Mouse (Mus musculus) hindbrain, embryonic 15.5 days (tissue): ENCODE measurements at regions not wholly inside any gene's neighbourhood (a gene's known extent, or its start where the extent isn't known, plus 50 kb on each side); places are given as distances from the start of the nearest gene placed in this dataset.
A peak's percentile ranks its signal among the peaks of the same experiment; 100 is the strongest.

Experiments
- ATAC-seq: fragments of 200-750 bp; cut with Nextera tagmentation; 2 replicates; pipeline ENCODE4 v1.8.0; 2017; ENCODE audit warnings: low read depth, moderate number of reproducible peaks, moderate TSS enrichment; ENCODE audit not compliant: low FRiP score
- H3K27ac ChIP-seq: fragments of 300-500 bp; sonication (generic); replicated peaks from 2 replicates; pipeline ENCODE4 v1.5.1; 2015; ENCODE audit warnings: mild to moderate bottlenecking, inconsistent platforms
- H3K27me3 ChIP-seq: fragments of 300-500 bp; sonication (generic); 2 replicates; pipeline ENCODE4 v1.6.1; 2015; ENCODE audit warnings: control low read depth, inconsistent platforms
- H3K36me3 ChIP-seq: fragments of 300-500 bp; sonication (generic); 2 replicates; pipeline ENCODE4 v1.6.1; 2015; ENCODE audit warnings: control low read depth, inconsistent platforms
- H3K4me1 ChIP-seq: fragments of 300-500 bp; sonication (generic); replicated peaks from 2 replicates; pipeline ENCODE4 v1.6.1; 2015; ENCODE audit warnings: control low read depth, inconsistent platforms
- H3K4me2 ChIP-seq: fragments of 300-500 bp; sonication (generic); 2 replicates; pipeline ENCODE4 v1.6.1; 2015; ENCODE audit warnings: moderate library complexity, mild to moderate bottlenecking, inconsistent platforms
- H3K4me3 ChIP-seq: fragments of 300-500 bp; sonication (generic); 2 replicates; pipeline ENCODE4 v1.5.1; 2015; ENCODE audit warnings: mild to moderate bottlenecking, inconsistent platforms
- H3K9ac ChIP-seq: fragments of 300-500 bp; sonication (generic); 2 replicates; pipeline ENCODE4 v1.6.1; 2015; ENCODE audit warnings: inconsistent platforms
- H3K9me3 ChIP-seq: fragments of 300-500 bp; sonication (generic); 2 replicates; pipeline ENCODE4 v1.6.1; 2016; ENCODE audit warnings: control low read depth, inconsistent platforms
- WGBS: fragments of 180-500 bp; shearing (Covaris S2); methylation state at CpG from one replicate; pipeline ENCODE4 v1.1.7; 2015; 5-methylcytosine and 5-hydroxymethylcytosine counted together

- H3K4me3 ChIP-seq: no peak overlapping the region
- no peak overlapping the region for H3K27ac ChIP-seq
- H3K4me1 ChIP-seq: 0 out of 2 replicates have a peak, but pooled peaks cover 8% of the 10 kb centered on the region
- H3K9ac ChIP-seq: no peak overlapping the region
- no peak for ATAC-seq
- no peaks in the 10 kb centered on the region for H3K36me3 ChIP-seq
- 58% methylated on average over 3 of the region's 3 CpGs for WGBS
- H3K4me2 ChIP-seq: no peak overlapping the region
- no peaks in the 10 kb centered on the region for H3K27me3 ChIP-seq
- no peaks in the 10 kb centered on the region for H3K9me3 ChIP-seq
Observed at GRCm38 (mm10) chr4:142625456-142625855, 386.3 kb upstream of the Kazn start.

GRCm38 (mm10) chr4:142622151-142622861, 383.1 kb upstream of the Kazn start:
- H3K27ac ChIP-seq: 0 out of 2 replicates have a peak overlapping the region, but pooled peaks have one; percentile 15
- H3K36me3 ChIP-seq: no peaks in the 10 kb centered on the region
- no peak overlapping the region for H3K4me2 ChIP-seq
- no peaks in the 10 kb centered on the region for H3K27me3 ChIP-seq
- peak; percentile 50; the same call in 1 of the 2 replicates for ATAC-seq
- 0 out of 2 replicates have a peak, but pooled peaks cover 8% of the 10 kb centered on the region for H3K4me1 ChIP-seq
- H3K9me3 ChIP-seq: no peaks in the 10 kb centered on the region
- H3K9ac ChIP-seq: no peak overlapping the region
- H3K4me3 ChIP-seq: no peak overlapping the region
- 44% methylated on average over 17 of the region's 17 CpGs for WGBS

- no peak overlapping the region for H3K4me2 ChIP-seq
- no peaks in the 10 kb centered on the region for H3K27me3 ChIP-seq
- H3K27ac ChIP-seq: no peak overlapping the region
- WGBS: 65% methylated on average over 8 of the region's 8 CpGs
- no peak overlapping the region for H3K4me3 ChIP-seq
- ATAC-seq: no peak
- no peak overlapping the region for H3K9ac ChIP-seq
- H3K36me3 ChIP-seq: no peaks in the 10 kb centered on the region
- 0 out of 2 replicates have a peak, but pooled peaks cover 8% of the 10 kb centered on the region for H3K4me1 ChIP-seq
- no peaks in the 10 kb centered on the region for H3K9me3 ChIP-seq
Observed at GRCm38 (mm10) chr4:142619396-142619795, 380.2 kb upstream of the Kazn start.

- H3K36me3 ChIP-seq: no peaks in the 10 kb centered on the region
- no peak overlapping the region for H3K4me2 ChIP-seq
- no peak overlapping the region for H3K4me3 ChIP-seq
- ATAC-seq: no peak
- WGBS: 12% methylated on average over 4 of the region's 4 CpGs
- 0 out of 2 replicates have a peak, but pooled peaks cover 8% of the 10 kb centered on the region for H3K4me1 ChIP-seq
- no peak overlapping the region for H3K9ac ChIP-seq
- no peaks in the 10 kb centered on the region for H3K9me3 ChIP-seq
- no peak overlapping the region for H3K27ac ChIP-seq
- H3K27me3 ChIP-seq: no peaks in the 10 kb centered on the region
Observed at GRCm38 (mm10) chr4:142618770-142619169, 379.6 kb upstream of the Kazn start.

GRCm38 (mm10) chr4:142617676-142618075, 378.5 kb upstream of the Kazn start:
- no peak overlapping the region for H3K9ac ChIP-seq
- H3K4me2 ChIP-seq: no peak overlapping the region
- H3K27me3 ChIP-seq: no peaks in the 10 kb centered on the region
- no peak overlapping the region for H3K27ac ChIP-seq
- ATAC-seq: no peak
- peaks cover 4% of the 10 kb centered on the region; the same call in 1 of the 2 replicates for H3K9me3 ChIP-seq
- H3K4me1 ChIP-seq: 0 out of 2 replicates have a peak, but pooled peaks cover 6% of the 10 kb centered on the region
- 63% methylated on average over 5 of the region's 5 CpGs for WGBS
- no peaks in the 10 kb centered on the region for H3K36me3 ChIP-seq
- no peak overlapping the region for H3K4me3 ChIP-seq

GRCm38 (mm10) chr4:142616901-142617300, 377.7 kb upstream of the Kazn start:
- H3K27me3 ChIP-seq: no peaks in the 10 kb centered on the region
- no peak overlapping the region for H3K4me2 ChIP-seq
- no peak overlapping the region for H3K27ac ChIP-seq
- ATAC-seq: no peak
- no peak overlapping the region for H3K9ac ChIP-seq
- 69% methylated on average over 7 of the region's 7 CpGs for WGBS
- peaks cover 4% of the 10 kb centered on the region; the same call in 1 of the 2 replicates for H3K9me3 ChIP-seq
- H3K4me1 ChIP-seq: no peaks in the 10 kb centered on the region
- H3K36me3 ChIP-seq: no peaks in the 10 kb centered on the region
- no peak overlapping the region for H3K4me3 ChIP-seq

GRCm38 (mm10) chr4:142605098-142605497, 365.9 kb upstream of the Kazn start:
- Histone ChIP-seq H3K4me3 (no peak overlapping the region), H3K27ac (no peak overlapping the region), H3K36me3 (no peaks in the 10 kb centered on the region), H3K9me3 (peaks cover 6% of the 10 kb centered on the region; the same call in 1 of the 2 replicates), H3K27me3 (no peaks in the 10 kb centered on the region), H3K4me2 (no peak overlapping the region), H3K9ac (no peak overlapping the region), H3K4me1 (no peaks in the 10 kb centered on the region)
- no peak for ATAC-seq
- WGBS: 90% methylated on average over 3 of the region's 3 CpGs

GRCm38 (mm10) chr4:142597214-142597613, 358.0 kb upstream of the Kazn start:
- ATAC-seq: no peak
- H3K27ac ChIP-seq: no peak overlapping the region
- H3K4me3 ChIP-seq: no peak overlapping the region
- no peaks in the 10 kb centered on the region for H3K4me1 ChIP-seq
- no peaks in the 10 kb centered on the region for H3K36me3 ChIP-seq
- H3K9ac ChIP-seq: no peak overlapping the region
- H3K27me3 ChIP-seq: no peaks in the 10 kb centered on the region
- no peaks in the 10 kb centered on the region for H3K9me3 ChIP-seq
- 71% methylated on average over 4 of the region's 4 CpGs for WGBS
- no peak overlapping the region for H3K4me2 ChIP-seq

- H3K4me2 ChIP-seq: peak overlapping the region; percentile 46; the same call in 1 of the 2 replicates
- no peak overlapping the region for H3K9ac ChIP-seq
- H3K36me3 ChIP-seq: no peaks in the 10 kb centered on the region
- H3K27ac ChIP-seq: peak overlapping the region; percentile 59
- peaks cover 30% of the 10 kb centered on the region for H3K4me1 ChIP-seq
- no peaks in the 10 kb centered on the region for H3K9me3 ChIP-seq
- no peaks in the 10 kb centered on the region for H3K27me3 ChIP-seq
- no peak for ATAC-seq
- H3K4me3 ChIP-seq: no peak overlapping the region
- WGBS: 65% methylated on average over 7 of the region's 7 CpGs
Observed at GRCm38 (mm10) chr4:142589084-142589741, 350.0 kb upstream of the Kazn start.

GRCm38 (mm10) chr4:142588418-142589083, 349.4 kb upstream of the Kazn start:
- H3K4me2 ChIP-seq: peak overlapping the region; percentile 46
- peak; percentile 72 for ATAC-seq
- no peak overlapping the region for H3K9ac ChIP-seq
- no peaks in the 10 kb centered on the region for H3K36me3 ChIP-seq
- peak overlapping the region; percentile 24 for H3K4me3 ChIP-seq
- peak overlapping the region; percentile 59 for H3K27ac ChIP-seq
- WGBS: 39% methylated on average over 24 of the region's 24 CpGs
- no peaks in the 10 kb centered on the region for H3K27me3 ChIP-seq
- no peaks in the 10 kb centered on the region for H3K9me3 ChIP-seq
- peaks cover 30% of the 10 kb centered on the region for H3K4me1 ChIP-seq

- H3K4me2 ChIP-seq: no peak overlapping the region
- no peak for ATAC-seq
- 45% methylated on average over 22 of the region's 22 CpGs for WGBS
Observed at GRCm38 (mm10) chr4:142587345-142588035, 348.3 kb upstream of the Kazn start.

More at GRCm38 (mm10) chr4:142587345-142588035, 348.3 kb upstream of the Kazn start:
- Histone ChIP-seq H3K4me3 (no peak overlapping the region), H3K27me3 (no peaks in the 10 kb centered on the region), H3K4me1 (peaks cover 30% of the 10 kb centered on the region), H3K27ac (peak overlapping the region; percentile 10; the same call in 1 of the 2 replicates), H3K36me3 (no peaks in the 10 kb centered on the region), H3K9me3 (no peaks in the 10 kb centered on the region), H3K9ac (no peak overlapping the region)
